Mouse (Mus musculus) cortical plate, adult 2 months (tissue): ENCODE data around the gene Narfl.
A peak's percentile ranks its signal among the peaks of the same experiment; 100 is the strongest.

Experiments used
- CTCF ChIP-seq: fragments of 200-500 bp; IDR thresholded peaks from 2 replicates; pipeline ENCODE4 v1.5.1; 2011; ENCODE audit warnings: mild to moderate bottlenecking, control low read depth, low read length; ENCODE audit not compliant: insufficient read depth; ENCODE audit errors: extremely low read depth
- POLR2A ChIP-seq: fragments of 200-500 bp; IDR thresholded peaks from 2 replicates; pipeline ENCODE4 v1.6.1; 2011; ENCODE audit warnings: mild to moderate bottlenecking, low read length, control low read depth; ENCODE audit not compliant: insufficient read depth; ENCODE audit errors: extremely low read depth

GRCm38 (mm10) chr17:25801029-25801428 lies 27.5 kb downstream of the Narfl start:
- TF ChIP-seq POLR2A (no peak), CTCF (peak; percentile 84)
